Mouse (Mus musculus): ENCODE results near the gene Pak1.

DNA sequence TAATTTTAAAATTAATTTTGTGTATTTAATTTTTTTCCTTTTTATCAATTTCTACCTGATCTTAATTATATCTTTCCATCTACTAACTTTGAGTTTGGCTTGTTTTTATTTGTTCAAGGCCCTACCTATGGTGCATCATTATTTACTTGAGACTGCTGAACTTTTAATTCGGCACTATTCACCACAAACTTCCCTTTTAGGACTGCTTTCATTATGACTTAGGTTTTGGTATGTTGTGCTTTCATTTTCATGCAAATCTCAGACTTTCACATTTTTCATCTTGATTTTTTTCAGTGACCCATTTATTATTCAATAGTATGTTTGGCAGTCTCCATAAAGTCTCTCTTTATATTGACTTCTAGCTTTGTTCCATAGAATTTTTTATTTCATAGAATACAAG is 156.1 kb downstream of the Pak1 start:
- TF ChIP-seq POLR2A (IDR thresholded peaks at IDR 0.05; ENCODE audit: control insufficient read depth in 1 of 2, insufficient read depth in 1 of 2, low read depth in 1 of 2, low read length in 2 of 2, poor library complexity in 1 of 2) (no peak), MXI1 (IDR thresholded peaks at IDR 0.05; ENCODE audit: low read depth, low read length) (no peak), RAD21 (IDR thresholded peaks at IDR 0.05; ENCODE audit: low read depth, low read length) (no peak), POLR2AphosphoS5 (IDR thresholded peaks at IDR 0.05; ENCODE audit: borderline replicate concordance, low read depth, low read length) (no peak), CTCF (IDR thresholded peaks at IDR 0.05 in 2 of 3, conservative IDR thresholded peaks at IDR 0.05 in 1 of 3; ENCODE audit: control insufficient read depth in 1 of 3, insufficient read depth in 1 of 3, low read depth in 2 of 3, low read length in 3 of 3, poor library complexity in 1 of 3, severe bottlenecking in 1 of 3) (no peak), TCF12 (IDR thresholded peaks at IDR 0.05; ENCODE audit: low read depth, low read length) (no peak), TAL1 (IDR thresholded peaks at IDR 0.05; ENCODE audit: low read length) (no peak), NRF1 (IDR thresholded peaks at IDR 0.05; ENCODE audit: insufficient read depth, low read depth, low read length, poor library complexity, severe bottlenecking) (no peak), SIN3A (IDR thresholded peaks at IDR 0.05; ENCODE audit: low read length) (no peak), ZKSCAN1 (IDR thresholded peaks at IDR 0.05; ENCODE audit: low read depth, low read length) (no peak)
